Mouse (Mus musculus) gastrocnemius, postnatal 4 days (tissue): ENCODE measurements at regions not wholly inside any gene's neighbourhood (a gene's known extent, or its start where the extent isn't known, plus 50 kb on each side); places are given as distances from the start of the nearest gene placed in this dataset.

ENCODE experiments used
- DNase-seq, 2 experiments: peaks; one replicate each; pipeline ENCODE4 v3.0.0; 2021 to 2022; ENCODE audit warnings: low spot score in 2 of 2, mixed read lengths in 2 of 2

DNA sequence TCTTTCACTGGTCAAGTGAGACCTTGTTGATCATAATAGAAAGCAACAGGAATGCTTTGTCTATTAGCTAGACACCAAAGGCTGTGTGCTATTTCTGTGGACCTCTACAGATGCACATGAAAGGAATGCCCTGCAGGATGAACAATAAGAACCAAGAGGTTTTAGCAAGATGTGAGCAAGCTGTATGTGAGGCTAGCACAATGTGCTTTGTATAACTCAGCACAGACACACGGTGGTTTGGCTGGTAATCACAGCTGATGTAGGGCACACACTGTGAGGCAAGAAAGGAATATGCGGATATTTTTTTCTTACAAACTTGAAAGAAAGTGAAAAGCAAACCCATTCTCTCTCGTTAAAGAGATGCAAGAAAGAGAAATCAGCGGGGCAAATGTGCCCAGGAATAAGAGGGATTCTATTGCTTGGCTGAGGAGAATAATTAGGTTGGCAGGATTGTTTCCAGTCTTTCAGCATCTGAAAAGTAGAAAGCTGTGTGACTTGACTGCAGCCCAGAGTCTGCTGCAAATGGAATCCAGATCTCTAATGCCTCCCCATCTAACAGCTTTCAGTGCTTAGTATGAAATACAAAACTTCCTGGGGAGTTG lies 2476.1 kb upstream of the Gm6569 start:
- DNase-seq = no peak

DNA sequence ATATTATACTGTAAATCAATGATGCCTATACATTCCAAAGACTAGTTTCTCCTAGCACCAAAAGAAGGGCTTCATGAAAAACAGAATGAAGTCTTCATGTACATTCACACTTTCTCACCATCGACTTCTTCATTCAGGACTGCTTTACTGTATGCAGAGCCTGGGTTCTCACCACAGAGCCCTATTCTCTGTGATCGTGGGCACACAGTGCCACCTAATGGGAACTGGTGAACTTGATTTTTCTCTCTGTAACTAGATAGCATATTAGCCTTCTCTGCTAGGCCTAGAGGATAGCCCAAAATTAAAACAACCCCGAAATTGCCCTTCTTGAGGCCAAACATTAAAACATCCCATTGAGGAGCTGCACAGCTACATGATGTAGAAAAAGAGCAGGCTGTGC lies 2458.6 kb upstream of the Gm6569 start:
- DNase-seq = no peak
